Mouse (Mus musculus): ENCODE data around the gene Atxn2l. TPM values are rescaled to one million over a fixed set of nuclear protein-coding genes. Genes with fewer than 3 reads are reported as not detected.

The Atxn2l gene
- polyA plus RNA-seq, 1 experiment from 2014 or later: 47.0 TPM

DNA sequence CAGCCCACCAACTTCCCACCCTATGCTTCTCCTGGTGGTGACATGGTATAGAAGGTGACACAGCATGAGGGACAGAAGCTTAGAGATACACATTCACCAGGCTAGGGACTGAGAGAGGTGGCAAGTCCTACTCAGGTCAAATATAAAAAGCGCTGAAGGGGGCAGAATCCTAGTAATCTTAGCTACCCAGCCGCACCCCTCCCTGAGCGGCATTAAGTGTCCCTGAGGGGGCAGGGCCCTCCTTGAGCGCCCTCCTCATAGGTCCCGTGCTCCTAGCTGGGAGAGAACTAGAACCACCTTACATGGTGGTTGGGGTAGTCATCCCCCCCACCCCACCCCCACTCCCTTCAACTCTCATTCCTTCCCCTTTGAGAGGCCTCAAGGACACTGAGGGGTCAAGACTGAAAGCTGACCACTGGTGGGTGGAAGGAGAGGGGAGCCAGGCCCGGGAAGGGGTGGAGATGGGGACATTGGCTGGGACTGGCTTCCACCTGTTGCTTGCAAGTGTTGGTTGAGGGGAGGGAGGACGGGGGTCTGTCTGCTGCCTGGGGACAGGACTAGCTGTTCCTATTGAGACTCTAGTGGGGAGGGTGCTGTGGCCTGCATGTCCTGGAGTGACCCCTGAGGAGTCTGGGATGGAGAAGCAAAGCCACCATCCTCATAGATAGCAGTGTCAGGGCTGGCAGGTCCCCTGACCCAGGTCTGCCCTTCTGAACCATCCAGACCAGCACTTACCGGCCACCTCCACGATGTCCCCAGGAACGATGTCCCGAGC is 44.2 kb downstream of the Atxn2l start:
- no peak for ATAC-seq (ENCODE audit: insufficient number of reproducible peaks, low FRiP score, low TSS enrichment, low read depth)
- Histone ChIP-seq H3K27me3 (no peaks in the 10 kb centered on the region), H3K36me3 (no peaks in the 10 kb centered on the region), H3K9ac (no peak overlapping the region), H3K4me2 (no peak overlapping the region), H3K9me3 (no peaks in the 10 kb centered on the region), H3K27ac (no peak overlapping the region), H3K4me1 (peaks cover 14% of the 10 kb centered on the region), H3K4me3 (no peak overlapping the region)
- 78% methylated on average over 11 of the region's 11 CpGs for WGBS

GRCm38 (mm10) chr7:126458225-126458624 is 45.0 kb downstream of the Atxn2l start:
- H3K4me3 ChIP-seq: no peak overlapping the region
- ATAC-seq (ENCODE audit: insufficient number of reproducible peaks, low FRiP score, low TSS enrichment, low read depth): no peak
- H3K27me3 ChIP-seq: no peaks in the 10 kb centered on the region
- H3K4me2 ChIP-seq: no peak overlapping the region
- H3K9ac ChIP-seq: no peak overlapping the region
- H3K27ac ChIP-seq: no peak overlapping the region
- WGBS: 82% methylated on average over 5 of the region's 5 CpGs
- 0 out of 2 replicates have a peak, but pooled peaks cover 9% of the 10 kb centered on the region for H3K4me1 ChIP-seq
- no peaks in the 10 kb centered on the region for H3K9me3 ChIP-seq
- no peaks in the 10 kb centered on the region for H3K36me3 ChIP-seq

- no peak overlapping the region for H3K9ac ChIP-seq
- H3K4me1 ChIP-seq: 0 out of 2 replicates have a peak, but pooled peaks cover 6% of the 10 kb centered on the region
- no peak overlapping the region for H3K27ac ChIP-seq
- H3K36me3 ChIP-seq: no peaks in the 10 kb centered on the region
- no peak for ATAC-seq (ENCODE audit: insufficient number of reproducible peaks, low FRiP score, low TSS enrichment, low read depth)
- H3K4me3 ChIP-seq: no peak overlapping the region
- no peaks in the 10 kb centered on the region for H3K27me3 ChIP-seq
- no peaks in the 10 kb centered on the region for H3K9me3 ChIP-seq
- WGBS: 85% methylated on average over 17 of the region's 17 CpGs
- no peak overlapping the region for H3K4me2 ChIP-seq
Observed at GRCm38 (mm10) chr7:126456382-126457266, 46.6 kb downstream of the Atxn2l start.

DNA sequence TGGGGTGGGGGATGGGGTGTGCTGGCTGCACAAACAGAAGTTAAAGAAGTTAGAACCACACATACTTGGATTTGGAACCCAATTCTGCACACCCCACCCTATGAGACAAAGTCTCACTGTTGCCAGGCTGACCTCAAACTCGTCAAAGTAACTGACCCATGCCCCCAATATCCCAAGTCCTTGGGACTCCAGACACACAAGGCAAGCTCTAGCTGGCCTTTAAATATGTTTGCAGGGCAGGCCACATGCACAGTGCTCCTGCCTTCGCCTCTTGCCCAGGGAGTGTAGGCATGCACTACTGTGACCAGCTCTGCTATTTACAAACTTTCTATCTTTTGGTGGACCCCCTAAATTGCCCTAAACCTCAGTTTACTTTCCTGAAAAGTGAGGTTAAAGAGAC is 48.0 kb downstream of the Atxn2l start:
- no peak overlapping the region for H3K27ac ChIP-seq
- 53% methylated on average over 2 of the region's 2 CpGs for WGBS
- H3K27me3 ChIP-seq: no peaks in the 10 kb centered on the region
- ATAC-seq (ENCODE audit: insufficient number of reproducible peaks, low FRiP score, low TSS enrichment, low read depth): no peak
- no peaks in the 10 kb centered on the region for H3K4me1 ChIP-seq
- H3K9ac ChIP-seq: no peak overlapping the region
- no peaks in the 10 kb centered on the region for H3K9me3 ChIP-seq
- H3K4me2 ChIP-seq: no peak overlapping the region
- no peak overlapping the region for H3K4me3 ChIP-seq
- no peaks in the 10 kb centered on the region for H3K36me3 ChIP-seq

DNA sequence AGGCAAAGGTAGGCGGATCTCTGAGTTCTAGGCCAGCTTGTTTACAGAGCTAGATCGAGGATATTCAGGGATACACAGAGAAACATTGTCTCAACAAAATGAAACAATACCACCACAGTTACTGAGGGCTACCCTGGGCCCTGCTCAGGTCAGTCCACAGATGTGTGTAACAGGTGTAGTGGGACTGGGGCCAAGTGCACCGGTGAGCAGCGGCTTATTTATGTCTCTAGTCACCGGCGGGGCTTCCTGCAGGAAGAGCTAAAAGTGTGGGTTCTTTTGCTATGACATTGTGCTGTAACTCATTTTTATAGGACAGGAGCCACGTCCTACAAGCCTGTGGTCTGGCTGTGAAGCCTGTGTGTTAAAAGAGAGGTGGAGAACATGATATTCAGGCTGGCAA is 49.4 kb downstream of the Atxn2l start:
- no peaks in the 10 kb centered on the region for H3K4me1 ChIP-seq
- 0 out of 2 replicates have a peak, but pooled peaks cover 3% of the 10 kb centered on the region for H3K36me3 ChIP-seq
- WGBS: 43% methylated on average over 7 of the region's 7 CpGs
- no peak overlapping the region for H3K4me3 ChIP-seq
- H3K9ac ChIP-seq: no peak overlapping the region
- H3K27ac ChIP-seq: no peak overlapping the region
- no peak for ATAC-seq (ENCODE audit: insufficient number of reproducible peaks, low FRiP score, low TSS enrichment, low read depth)
- no peak overlapping the region for H3K4me2 ChIP-seq
- H3K9me3 ChIP-seq: no peaks in the 10 kb centered on the region
- no peaks in the 10 kb centered on the region for H3K27me3 ChIP-seq

- Histone ChIP-seq H3K4me1 (no peaks in the 10 kb centered on the region), H3K9ac (no peak overlapping the region), H3K4me3 (no peak overlapping the region), H3K36me3 (peaks cover 17% of the 10 kb centered on the region), H3K9me3 (no peaks in the 10 kb centered on the region), H3K4me2 (no peak overlapping the region), H3K27me3 (no peaks in the 10 kb centered on the region), H3K27ac (no peak overlapping the region)
- ATAC-seq (ENCODE audit: insufficient number of reproducible peaks, low FRiP score, low TSS enrichment, low read depth): no peak
- 89% methylated on average over 3 of the region's 3 CpGs for WGBS
Observed at GRCm38 (mm10) chr7:126452244-126452643, 51.0 kb downstream of the Atxn2l start.

DNA sequence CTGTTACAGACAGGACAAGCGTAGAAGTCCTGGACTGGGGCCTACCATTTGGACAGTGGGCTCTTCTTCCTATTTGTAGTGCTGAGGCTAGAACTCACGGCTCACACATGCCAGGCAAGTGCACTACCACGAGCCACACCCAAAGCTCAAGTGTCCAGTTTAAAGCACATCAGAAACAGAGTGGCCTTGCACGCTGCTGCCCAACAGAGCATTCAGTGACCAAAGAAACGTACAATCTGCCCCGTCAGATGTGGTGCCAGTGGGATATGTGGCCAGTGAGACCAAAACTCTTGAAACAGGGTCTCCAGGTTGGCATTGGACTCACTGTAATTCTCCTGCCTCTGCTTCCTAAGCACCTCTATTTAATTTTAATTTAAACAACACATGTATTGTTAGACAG is 52.6 kb downstream of the Atxn2l start:
- Histone ChIP-seq H3K4me2 (no peak overlapping the region), H3K4me1 (no peaks in the 10 kb centered on the region), H3K4me3 (no peak overlapping the region), H3K27ac (no peak overlapping the region), H3K9me3 (no peaks in the 10 kb centered on the region), H3K36me3 (peaks cover 33% of the 10 kb centered on the region), H3K27me3 (no peaks in the 10 kb centered on the region), H3K9ac (no peak overlapping the region)
- 88% methylated on average over 6 of the region's 6 CpGs for WGBS
- no peak for ATAC-seq (ENCODE audit: insufficient number of reproducible peaks, low FRiP score, low TSS enrichment, low read depth)

DNA sequence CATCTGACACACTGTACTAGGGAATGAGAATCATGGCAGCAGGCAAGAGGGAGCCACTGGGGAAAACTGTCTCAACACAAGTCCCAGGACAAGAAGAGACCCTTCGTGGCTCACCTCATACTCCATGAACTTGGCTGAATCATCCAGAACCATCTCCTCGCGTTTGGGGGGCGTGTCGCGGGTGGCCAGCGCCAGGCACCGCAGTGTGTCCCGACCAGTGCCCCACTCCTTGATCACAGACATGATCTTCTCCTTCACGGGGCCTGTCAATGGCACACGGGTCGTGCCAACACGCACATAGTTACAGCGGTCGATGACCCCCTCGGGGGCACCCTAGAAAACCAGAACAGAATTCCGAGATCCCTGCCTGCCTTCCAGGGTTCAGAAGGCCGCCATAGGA is 53.2 kb downstream of the Atxn2l start:
- Histone ChIP-seq H3K36me3 (peaks cover 40% of the 10 kb centered on the region), H3K4me1 (no peaks in the 10 kb centered on the region), H3K9me3 (no peaks in the 10 kb centered on the region), H3K27me3 (no peaks in the 10 kb centered on the region), H3K4me2 (no peak overlapping the region), H3K9ac (no peak overlapping the region), H3K27ac (no peak overlapping the region), H3K4me3 (no peak overlapping the region)
- 92% methylated on average over 18 of the region's 18 CpGs for WGBS
- no peak for ATAC-seq (ENCODE audit: insufficient number of reproducible peaks, low FRiP score, low TSS enrichment, low read depth)

DNA sequence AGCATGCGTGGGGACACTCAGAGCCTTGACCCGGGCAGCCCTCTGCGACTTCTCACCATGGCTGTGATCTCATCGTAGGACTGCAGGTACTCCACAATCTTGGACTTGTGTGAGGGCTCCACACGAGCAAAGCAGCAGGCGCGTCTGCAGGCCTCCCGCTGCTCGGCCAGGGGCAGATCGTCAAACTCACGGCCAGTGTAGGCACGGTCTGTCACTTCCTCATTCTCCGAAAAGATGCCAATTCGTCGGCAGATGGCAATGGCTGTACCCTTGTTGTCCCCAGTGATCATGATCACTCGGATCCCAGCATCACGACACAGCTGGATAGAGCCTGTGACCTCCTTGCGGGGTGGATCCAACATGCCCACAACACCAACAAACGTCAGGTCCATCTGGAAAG is 54.8 kb downstream of the Atxn2l start:
- Histone ChIP-seq H3K4me3 (no peak overlapping the region), H3K27me3 (no peaks in the 10 kb centered on the region), H3K4me2 (no peak overlapping the region), H3K9me3 (no peaks in the 10 kb centered on the region), H3K27ac (no peak overlapping the region), H3K4me1 (no peaks in the 10 kb centered on the region), H3K36me3 (peaks cover 51% of the 10 kb centered on the region), H3K9ac (no peak overlapping the region)
- no peak for ATAC-seq (ENCODE audit: insufficient number of reproducible peaks, low FRiP score, low TSS enrichment, low read depth)
- WGBS: 86% methylated on average over 19 of the region's 19 CpGs

GRCm38 (mm10) chr7:126446217-126446616 is 57.0 kb downstream of the Atxn2l start:
- no peak overlapping the region for H3K4me3 ChIP-seq
- ATAC-seq (ENCODE audit: insufficient number of reproducible peaks, low FRiP score, low TSS enrichment, low read depth): no peak
- H3K4me1 ChIP-seq: no peaks in the 10 kb centered on the region
- H3K4me2 ChIP-seq: no peak overlapping the region
- no peaks in the 10 kb centered on the region for H3K27me3 ChIP-seq
- 91% methylated on average over 21 of the region's 21 CpGs for WGBS
- H3K9me3 ChIP-seq: no peaks in the 10 kb centered on the region
- no peak overlapping the region for H3K9ac ChIP-seq
- H3K27ac ChIP-seq: no peak overlapping the region
- peaks cover 69% of the 10 kb centered on the region for H3K36me3 ChIP-seq

DNA sequence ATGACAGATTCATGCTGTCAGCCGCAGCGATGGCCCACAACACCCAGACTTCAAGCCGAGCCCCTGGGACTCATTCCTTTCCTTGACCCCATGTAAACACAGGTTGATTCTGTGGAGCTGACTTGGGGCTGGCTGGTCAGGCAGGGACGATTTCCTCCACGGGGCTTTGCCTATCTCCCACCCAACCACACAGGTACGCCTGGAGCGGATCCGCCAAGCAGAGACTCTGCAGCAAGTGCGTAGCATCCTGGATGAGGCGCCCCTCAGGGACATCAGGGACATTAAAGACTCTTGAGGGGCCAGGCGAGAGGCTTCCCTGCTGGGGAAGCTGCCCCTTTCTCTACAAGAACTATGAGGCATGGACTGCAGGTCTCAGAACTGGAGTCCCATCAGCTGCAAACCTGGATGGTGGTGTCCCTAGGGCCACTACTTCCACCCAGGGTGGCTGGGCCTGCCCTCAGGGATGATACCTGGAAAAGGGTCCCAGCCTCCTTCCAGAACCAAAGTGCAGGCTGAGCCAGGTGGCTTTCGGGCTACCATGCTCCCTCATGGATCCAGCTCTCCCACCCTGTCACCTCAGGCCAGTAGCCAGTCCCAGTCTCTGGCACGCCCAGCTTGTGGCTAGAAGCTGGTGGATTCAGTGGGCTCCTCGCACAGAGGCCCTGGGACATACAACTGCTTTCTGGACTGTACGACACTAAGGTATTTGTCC is 58.0 kb downstream of the Atxn2l start:
- H3K4me2 ChIP-seq: no peak overlapping the region
- peaks cover 75% of the 10 kb centered on the region for H3K36me3 ChIP-seq
- 95% methylated on average over 15 of the region's 15 CpGs for WGBS
- H3K9ac ChIP-seq: no peak overlapping the region
- no peak overlapping the region for H3K27ac ChIP-seq
- no peaks in the 10 kb centered on the region for H3K4me1 ChIP-seq
- H3K9me3 ChIP-seq: no peaks in the 10 kb centered on the region
- no peak for ATAC-seq (ENCODE audit: insufficient number of reproducible peaks, low FRiP score, low TSS enrichment, low read depth)
- H3K4me3 ChIP-seq: no peak overlapping the region
- no peaks in the 10 kb centered on the region for H3K27me3 ChIP-seq

DNA sequence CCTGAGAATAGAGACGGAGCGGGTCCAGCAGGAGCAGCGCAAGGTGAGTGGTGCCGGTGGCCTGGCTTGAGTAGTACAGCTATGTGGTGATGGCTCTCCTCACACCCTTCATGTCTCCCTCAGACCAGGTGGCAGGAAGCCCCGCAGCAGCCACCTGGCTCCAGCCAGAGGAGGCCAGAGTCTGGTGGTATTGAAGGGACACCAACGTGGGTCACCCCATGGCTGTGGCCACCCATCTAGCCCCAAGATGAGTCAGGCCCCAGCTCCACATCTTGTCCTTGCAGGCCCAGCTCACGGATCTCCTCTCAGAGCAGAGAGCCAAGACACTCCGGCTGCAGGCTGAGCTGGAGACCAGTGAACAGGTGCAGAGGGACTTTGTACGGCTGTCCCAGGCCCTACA is 58.7 kb downstream of the Atxn2l start:
- H3K4me2 ChIP-seq: no peak overlapping the region
- no peak for ATAC-seq (ENCODE audit: insufficient number of reproducible peaks, low FRiP score, low TSS enrichment, low read depth)
- H3K9me3 ChIP-seq: no peaks in the 10 kb centered on the region
- peaks cover 80% of the 10 kb centered on the region for H3K36me3 ChIP-seq
- H3K27me3 ChIP-seq: no peaks in the 10 kb centered on the region
- no peak overlapping the region for H3K27ac ChIP-seq
- H3K4me3 ChIP-seq: no peak overlapping the region
- no peaks in the 10 kb centered on the region for H3K4me1 ChIP-seq
- 91% methylated on average over 9 of the region's 9 CpGs for WGBS
- H3K9ac ChIP-seq: no peak overlapping the region
